Mouse (Mus musculus) bone marrow, adult 2 months (tissue): ENCODE measurements at regions not wholly inside any gene's neighbourhood (a gene's known extent, or its start where the extent isn't known, plus 50 kb on each side); places are given as distances from the start of the nearest gene placed in this dataset.

Experiments used
- CTCF ChIP-seq: fragments of 200-500 bp; IDR thresholded peaks from 2 replicates; pipeline ENCODE4 v1.5.1; 2011; ENCODE audit warnings: low read length, control low read depth; ENCODE audit not compliant: control insufficient read depth, insufficient read depth
- POLR2A ChIP-seq: fragments of 200-500 bp; IDR thresholded peaks from 2 replicates; pipeline ENCODE4 v1.6.1; 2011; ENCODE audit warnings: low read depth, mild to moderate bottlenecking, control low read depth, low read length, borderline replicate concordance; ENCODE audit not compliant: control insufficient read depth

GRCm38 (mm10) chr8:96132183-96132582 is 243.8 kb upstream of the Got2 start:
- TF ChIP-seq POLR2A (no peak), CTCF (no peak)
